Mouse (Mus musculus) megakaryocyte, embryonic 14.5 days (primary cell): ENCODE measurements around the gene Tex50.

Experiments
- FLI1 ChIP-seq: IDR thresholded peaks from 2 replicates; pipeline ENCODE4 v1.6.1; 2012; ENCODE audit warnings: low read length, inconsistent platforms, mixed read lengths
- GATA1 ChIP-seq: IDR thresholded peaks from 3 replicates; pipeline ENCODE4 v1.6.1; 2012; ENCODE audit warnings: mixed read lengths, low read length, inconsistent platforms, borderline replicate concordance

GRCm38 (mm10) chr1:161143216-161143615 lies 15.9 kb downstream of the Tex50 start:
- TF ChIP-seq GATA1 (no peak), FLI1 (no peak)
